Mouse (Mus musculus): Measurements from ENCODE around the gene 1810043G02Rik. TPM values are rescaled to one million over a fixed set of nuclear protein-coding genes. Genes with fewer than 3 reads are reported as not detected.
A peak's percentile ranks its signal among the peaks of the same experiment; 100 is the strongest.

The 1810043G02Rik gene
- polyA plus RNA-seq, 1 experiment from 2014 or later: 21.1 TPM

DNA sequence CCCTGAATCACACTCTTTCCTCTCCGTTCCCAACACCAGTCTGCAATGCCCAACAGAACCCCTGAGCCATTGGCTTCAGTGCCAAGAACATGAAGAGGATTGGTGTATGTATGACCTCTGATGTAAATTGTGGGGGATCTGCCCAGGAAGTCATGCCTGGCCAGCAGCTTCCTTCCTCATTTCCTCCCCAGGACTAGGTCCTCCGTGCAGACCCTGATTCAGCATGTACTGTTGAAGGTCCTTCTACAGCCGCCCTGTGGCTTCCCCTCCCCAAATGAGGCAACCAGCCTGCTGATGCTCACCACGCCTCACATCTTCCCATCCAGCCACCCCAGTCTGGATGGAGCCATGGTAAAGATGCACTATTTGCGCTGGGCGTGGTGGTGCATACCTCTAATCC lies 7.8 kb upstream of the 1810043G02Rik start, which contains the start of gene Trpm2:
Gene Trpm2 (minus strand): TSS at position 83 of the 400 bp plus-strand sequence.
- Histone ChIP-seq H3K4me2 (ENCODE audit: low read length) (peak within 1 kb of the TSS; percentile 57), H3K27me3 (ENCODE audit: control insufficient read depth, insufficient read depth, low read length) (peaks cover 39% of the 10 kb centered on the region), H3K9me3 (ENCODE audit: control insufficient read depth, low read length) (no peaks in the 10 kb centered on the region), H3K4me1 (ENCODE audit: control insufficient read depth in 2 of 2, insufficient read depth in 2 of 2, low read length in 2 of 2) (peaks cover 0 to 10% of the 10 kb centered on the region in 2 experiments; a peak in 1 of 4 replicates), H3K27ac (replicated peaks in 1 of 2; ENCODE audit: control insufficient read depth in 1 of 2, insufficient read depth in 1 of 2, low read depth in 2 of 2, low read length in 2 of 2) (no peak within 1 kb of the TSS), H3K36me3 (ENCODE audit: control insufficient read depth, insufficient read depth, low read length) (no peaks in the 10 kb centered on the region), H3K9ac (ENCODE audit: low read length) (peak within 1 kb of the TSS; percentile 30; the same call in 1 of the 2 replicates), H3K4me3 (ENCODE audit: control insufficient read depth in 1 of 2, insufficient read depth in 1 of 2, low read depth in 1 of 2, low read length in 2 of 2) (peak within 1 kb of the TSS; percentile 22 to 32; a peak in 3 of 4 replicates)
- WGBS: 72% methylated on average over 6 of the region's 6 CpGs
- no peak for ATAC-seq (ENCODE audit: insufficient number of reproducible peaks, insufficient read depth, low FRiP score, low read depth)

DNA sequence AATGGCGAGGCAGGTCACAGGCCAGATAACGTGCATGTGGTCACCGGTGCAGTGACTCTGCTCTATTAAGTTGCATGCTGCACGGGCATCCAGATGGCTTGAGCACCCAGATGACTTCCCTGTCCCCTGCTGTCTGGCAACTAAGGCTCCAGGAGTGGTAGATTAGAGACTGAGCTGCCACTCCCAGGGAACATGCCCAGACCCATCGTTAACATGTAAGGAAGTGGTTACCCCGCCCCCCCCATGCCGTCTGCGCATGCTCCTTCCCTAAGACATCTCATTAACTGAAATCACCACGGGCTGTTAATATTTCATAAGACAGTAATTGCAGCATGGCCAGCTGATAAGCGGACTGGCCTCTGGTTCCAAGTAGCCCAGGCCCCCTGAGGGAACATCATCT lies 7.1 kb upstream of the 1810043G02Rik start:
- peaks cover 0 to 10% of the 10 kb centered on the region in 2 experiments; a peak in 1 of 4 replicates for H3K4me1 ChIP-seq (ENCODE audit: control insufficient read depth in 2 of 2, insufficient read depth in 2 of 2, low read length in 2 of 2)
- H3K9me3 ChIP-seq (ENCODE audit: control insufficient read depth, low read length): no peaks in the 10 kb centered on the region
- H3K27me3 ChIP-seq (ENCODE audit: control insufficient read depth, insufficient read depth, low read length): peaks cover 36% of the 10 kb centered on the region
- no peak overlapping the region for H3K4me2 ChIP-seq (ENCODE audit: low read length)
- no peak overlapping the region for H3K27ac ChIP-seq (replicated peaks in 1 of 2; ENCODE audit: control insufficient read depth in 1 of 2, insufficient read depth in 1 of 2, low read depth in 2 of 2, low read length in 2 of 2)
- no peak overlapping the region for H3K4me3 ChIP-seq (ENCODE audit: control insufficient read depth in 1 of 2, insufficient read depth in 1 of 2, low read depth in 1 of 2, low read length in 2 of 2)
- H3K36me3 ChIP-seq (ENCODE audit: control insufficient read depth, insufficient read depth, low read length): no peaks in the 10 kb centered on the region
- no peak overlapping the region for H3K9ac ChIP-seq (ENCODE audit: low read length)
- no peak for ATAC-seq (ENCODE audit: insufficient number of reproducible peaks, insufficient read depth, low FRiP score, low read depth)
- 86% methylated on average over 10 of the region's 10 CpGs for WGBS

GRCm38 (mm10) chr10:77971709-77972553 lies 6.4 kb upstream of the 1810043G02Rik start:
- no peak for ATAC-seq (ENCODE audit: insufficient number of reproducible peaks, insufficient read depth, low FRiP score, low read depth)
- peaks cover 0 to 10% of the 10 kb centered on the region in 2 experiments; a peak in 1 of 4 replicates for H3K4me1 ChIP-seq (ENCODE audit: control insufficient read depth in 2 of 2, insufficient read depth in 2 of 2, low read length in 2 of 2)
- no peaks in the 10 kb centered on the region for H3K36me3 ChIP-seq (ENCODE audit: control insufficient read depth, insufficient read depth, low read length)
- H3K9ac ChIP-seq (ENCODE audit: low read length): no peak overlapping the region
- WGBS: 60% methylated on average over 17 of the region's 17 CpGs
- no peak overlapping the region for H3K27ac ChIP-seq (replicated peaks in 1 of 2; ENCODE audit: control insufficient read depth in 1 of 2, insufficient read depth in 1 of 2, low read depth in 2 of 2, low read length in 2 of 2)
- H3K27me3 ChIP-seq (ENCODE audit: control insufficient read depth, insufficient read depth, low read length): peaks cover 32% of the 10 kb centered on the region
- H3K9me3 ChIP-seq (ENCODE audit: control insufficient read depth, low read length): no peaks in the 10 kb centered on the region
- no peak overlapping the region for H3K4me3 ChIP-seq (ENCODE audit: control insufficient read depth in 1 of 2, insufficient read depth in 1 of 2, low read depth in 1 of 2, low read length in 2 of 2)
- H3K4me2 ChIP-seq (ENCODE audit: low read length): no peak overlapping the region

- ATAC-seq (ENCODE audit: insufficient number of reproducible peaks, insufficient read depth, low FRiP score, low read depth): no peak
- Histone ChIP-seq H3K9ac (ENCODE audit: low read length) (no peak overlapping the region), H3K27ac (replicated peaks in 1 of 2; ENCODE audit: control insufficient read depth in 1 of 2, insufficient read depth in 1 of 2, low read depth in 2 of 2, low read length in 2 of 2) (no peak overlapping the region), H3K36me3 (ENCODE audit: control insufficient read depth, insufficient read depth, low read length) (no peaks in the 10 kb centered on the region), H3K9me3 (ENCODE audit: control insufficient read depth, low read length) (no peaks in the 10 kb centered on the region), H3K27me3 (ENCODE audit: control insufficient read depth, insufficient read depth, low read length) (peaks cover 14% of the 10 kb centered on the region), H3K4me3 (ENCODE audit: control insufficient read depth in 1 of 2, insufficient read depth in 1 of 2, low read depth in 1 of 2, low read length in 2 of 2) (no peak overlapping the region), H3K4me2 (ENCODE audit: low read length) (no peak overlapping the region), H3K4me1 (ENCODE audit: control insufficient read depth in 2 of 2, insufficient read depth in 2 of 2, low read length in 2 of 2) (peaks cover 9 to 12% of the 10 kb centered on the region in 2 experiments; a peak in 3 of 4 replicates)
- 70% methylated on average over 5 of the region's 5 CpGs for WGBS
Measured at GRCm38 (mm10) chr10:77974323-77974722, 4.0 kb upstream of the 1810043G02Rik start.

DNA sequence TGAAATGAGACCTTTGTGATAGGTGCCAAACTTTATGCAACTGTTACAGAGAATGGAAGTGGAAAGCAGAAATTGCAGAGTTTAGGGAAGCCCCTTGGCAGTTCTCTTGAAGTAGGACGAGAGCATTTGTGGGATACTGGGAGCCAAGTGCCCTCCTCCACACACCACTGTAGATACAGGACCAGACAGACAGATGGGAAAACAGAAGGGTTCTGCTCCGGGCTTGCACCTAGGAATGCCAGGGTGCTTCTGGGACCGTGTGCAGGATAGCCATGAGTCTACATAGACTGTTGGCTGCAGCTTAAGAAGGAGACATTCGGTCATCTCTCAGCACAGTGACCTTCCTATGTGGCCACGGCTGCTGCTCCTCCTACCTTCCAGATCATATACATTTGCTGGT lies 3.5 kb upstream of the 1810043G02Rik start:
- Histone ChIP-seq H3K9me3 (ENCODE audit: control insufficient read depth, low read length) (no peaks in the 10 kb centered on the region), H3K4me1 (ENCODE audit: control insufficient read depth in 2 of 2, insufficient read depth in 2 of 2, low read length in 2 of 2) (peaks cover 7 to 9% of the 10 kb centered on the region in 2 experiments; a peak in 3 of 4 replicates), H3K9ac (ENCODE audit: low read length) (no peak overlapping the region), H3K27ac (replicated peaks in 1 of 2; ENCODE audit: control insufficient read depth in 1 of 2, insufficient read depth in 1 of 2, low read depth in 2 of 2, low read length in 2 of 2) (no peak overlapping the region), H3K27me3 (ENCODE audit: control insufficient read depth, insufficient read depth, low read length) (peaks cover 9% of the 10 kb centered on the region), H3K4me3 (ENCODE audit: control insufficient read depth in 1 of 2, insufficient read depth in 1 of 2, low read depth in 1 of 2, low read length in 2 of 2) (no peak overlapping the region), H3K36me3 (ENCODE audit: control insufficient read depth, insufficient read depth, low read length) (no peaks in the 10 kb centered on the region), H3K4me2 (ENCODE audit: low read length) (no peak overlapping the region)
- no peak for ATAC-seq (ENCODE audit: insufficient number of reproducible peaks, insufficient read depth, low FRiP score, low read depth)
- WGBS: 53% methylated on average over 5 of the region's 5 CpGs

- H3K27me3 ChIP-seq (ENCODE audit: control insufficient read depth, insufficient read depth, low read length): peaks cover under 1% of the 10 kb centered on the region; the same call in 1 of the 2 replicates
- H3K36me3 ChIP-seq (ENCODE audit: control insufficient read depth, insufficient read depth, low read length): no peaks in the 10 kb centered on the region
- peaks cover 5 to 9% of the 10 kb centered on the region in 2 experiments; a peak in 3 of 4 replicates for H3K4me1 ChIP-seq (ENCODE audit: control insufficient read depth in 2 of 2, insufficient read depth in 2 of 2, low read length in 2 of 2)
- no peak overlapping the region for H3K9ac ChIP-seq (ENCODE audit: low read length)
- no peak overlapping the region for H3K27ac ChIP-seq (replicated peaks in 1 of 2; ENCODE audit: control insufficient read depth in 1 of 2, insufficient read depth in 1 of 2, low read depth in 2 of 2, low read length in 2 of 2)
- no peak overlapping the region for H3K4me2 ChIP-seq (ENCODE audit: low read length)
- no peaks in the 10 kb centered on the region for H3K9me3 ChIP-seq (ENCODE audit: control insufficient read depth, low read length)
- WGBS: 5% methylated on average over 4 of the region's 4 CpGs
- no peak overlapping the region for H3K4me3 ChIP-seq (ENCODE audit: control insufficient read depth in 1 of 2, insufficient read depth in 1 of 2, low read depth in 1 of 2, low read length in 2 of 2)
- no peak for ATAC-seq (ENCODE audit: insufficient number of reproducible peaks, insufficient read depth, low FRiP score, low read depth)
Measured at GRCm38 (mm10) chr10:77975653-77976052, 2.7 kb upstream of the 1810043G02Rik start.

- Histone ChIP-seq H3K4me2 (ENCODE audit: low read length) (no peak overlapping the region), H3K27ac (replicated peaks in 1 of 2; ENCODE audit: control insufficient read depth in 1 of 2, insufficient read depth in 1 of 2, low read depth in 2 of 2, low read length in 2 of 2) (no peak overlapping the region), H3K9ac (ENCODE audit: low read length) (no peak overlapping the region), H3K36me3 (ENCODE audit: control insufficient read depth, insufficient read depth, low read length) (0 out of 2 replicates have a peak, but pooled peaks cover 4% of the 10 kb centered on the region), H3K27me3 (ENCODE audit: control insufficient read depth, insufficient read depth, low read length) (no peaks in the 10 kb centered on the region), H3K4me1 (ENCODE audit: control insufficient read depth in 2 of 2, insufficient read depth in 2 of 2, low read length in 2 of 2) (peaks cover 5 to 9% of the 10 kb centered on the region in 2 experiments; a peak in 3 of 4 replicates), H3K4me3 (ENCODE audit: control insufficient read depth in 1 of 2, insufficient read depth in 1 of 2, low read depth in 1 of 2, low read length in 2 of 2) (no peak overlapping the region), H3K9me3 (ENCODE audit: control insufficient read depth, low read length) (no peaks in the 10 kb centered on the region)
- WGBS: 56% methylated on average over 8 of the region's 8 CpGs
- no peak for ATAC-seq (ENCODE audit: insufficient number of reproducible peaks, insufficient read depth, low FRiP score, low read depth)
Measured at GRCm38 (mm10) chr10:77976458-77977150, 1.7 kb upstream of the 1810043G02Rik start.
